Mouse (Mus musculus): ENCODE results near the gene Cstf2t. TPM values are rescaled to one million over a fixed set of nuclear protein-coding genes. Genes with fewer than 3 reads are reported as not detected.
A peak's percentile ranks its signal among the peaks of the same experiment; 100 is the strongest.

Cstf2t gene
- polyA plus RNA-seq, 1 experiment from 2014 or later, result 26.6 TPM

DNA sequence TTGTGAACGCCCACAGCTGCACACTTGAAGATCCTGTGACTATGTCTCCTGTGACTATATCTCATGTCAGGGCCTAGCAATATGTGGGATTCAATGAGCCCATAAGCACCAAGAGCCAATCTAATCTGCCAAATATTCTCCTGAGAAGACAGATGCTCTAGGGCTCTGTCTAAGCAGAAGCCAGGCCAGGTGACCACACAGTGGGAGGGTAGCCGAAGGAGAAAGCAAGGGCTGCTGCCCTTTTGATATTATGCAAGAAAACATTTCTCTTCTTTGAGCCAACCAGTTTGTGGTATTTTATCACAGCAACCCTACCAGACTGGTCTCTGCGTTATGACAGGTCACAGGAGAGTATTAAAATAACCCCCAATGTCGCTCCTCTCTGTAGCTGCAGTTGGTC, 6.5 kb upstream of the Cstf2t start:
- Histone ChIP-seq H3K9me3 (replicated peaks; ENCODE audit: control insufficient read depth, low read length) (no peaks in the 10 kb centered on the region), H3K4me3 (ENCODE audit: low read depth, low read length) (no peak overlapping the region), H3K36me3 (ENCODE audit: control insufficient read depth, insufficient read depth, low read length) (no peaks in the 10 kb centered on the region), H3K9ac (ENCODE audit: low read depth, low read length) (no peak overlapping the region), H3K27me3 (ENCODE audit: control insufficient read depth, insufficient read depth, low read length) (no peaks in the 10 kb centered on the region), H3K4me2 (no peak overlapping the region), H3K4me1 (ENCODE audit: control insufficient read depth, insufficient read depth, low read length) (peaks cover 6% of the 10 kb centered on the region), H3K27ac (ENCODE audit: low read depth, low read length) (no peak overlapping the region)
- no peak for ATAC-seq (replicated peaks; ENCODE audit: insufficient number of reproducible peaks, low FRiP score, low TSS enrichment)
- 74% methylated on average over 4 of the region's 4 CpGs for WGBS (ENCODE audit: insufficient replicate concordance)

GRCm38 (mm10) chr19:31078241-31078640, 4.4 kb upstream of the Cstf2t start:
- no peak overlapping the region for H3K27ac ChIP-seq (ENCODE audit: low read depth, low read length)
- no peaks in the 10 kb centered on the region for H3K9me3 ChIP-seq (replicated peaks; ENCODE audit: control insufficient read depth, low read length)
- ATAC-seq (replicated peaks; ENCODE audit: insufficient number of reproducible peaks, low FRiP score, low TSS enrichment), result no peak
- no peak overlapping the region for H3K9ac ChIP-seq (ENCODE audit: low read depth, low read length)
- H3K4me2 ChIP-seq, result no peak overlapping the region
- H3K4me3 ChIP-seq (ENCODE audit: low read depth, low read length), result no peak overlapping the region
- H3K27me3 ChIP-seq (ENCODE audit: control insufficient read depth, insufficient read depth, low read length), result no peaks in the 10 kb centered on the region
- H3K4me1 ChIP-seq (ENCODE audit: control insufficient read depth, insufficient read depth, low read length), result peaks cover 6% of the 10 kb centered on the region
- WGBS (ENCODE audit: insufficient replicate concordance), result 72% methylated on average over 3 of the region's 3 CpGs
- H3K36me3 ChIP-seq (ENCODE audit: control insufficient read depth, insufficient read depth, low read length), result no peaks in the 10 kb centered on the region

- H3K4me1 ChIP-seq (ENCODE audit: control insufficient read depth, insufficient read depth, low read length), result peaks cover 18% of the 10 kb centered on the region
- no peaks in the 10 kb centered on the region for H3K27me3 ChIP-seq (ENCODE audit: control insufficient read depth, insufficient read depth, low read length)
- 15% methylated on average over 7 of the region's 7 CpGs for WGBS (ENCODE audit: insufficient replicate concordance)
- ATAC-seq (replicated peaks; ENCODE audit: insufficient number of reproducible peaks, low FRiP score, low TSS enrichment), result no peak
- peak overlapping the region; percentile 83 for H3K4me3 ChIP-seq (ENCODE audit: low read depth, low read length)
- peak overlapping the region; percentile 29; the same call in 1 of the 2 replicates for H3K27ac ChIP-seq (ENCODE audit: low read depth, low read length)
- no peaks in the 10 kb centered on the region for H3K9me3 ChIP-seq (replicated peaks; ENCODE audit: control insufficient read depth, low read length)
- peaks cover 12% of the 10 kb centered on the region for H3K36me3 ChIP-seq (ENCODE audit: control insufficient read depth, insufficient read depth, low read length)
- peak overlapping the region; percentile 74 for H3K4me2 ChIP-seq
- peak overlapping the region; percentile 61; the same call in 1 of the 2 replicates for H3K9ac ChIP-seq (ENCODE audit: low read depth, low read length)
Measured at GRCm38 (mm10) chr19:31082226-31082625, 411 bp upstream of the Cstf2t start.

- Histone ChIP-seq H3K27ac (ENCODE audit: low read depth, low read length) (no peak overlapping the region), H3K9me3 (replicated peaks; ENCODE audit: control insufficient read depth, low read length) (no peaks in the 10 kb centered on the region), H3K27me3 (ENCODE audit: control insufficient read depth, insufficient read depth, low read length) (no peaks in the 10 kb centered on the region), H3K36me3 (ENCODE audit: control insufficient read depth, insufficient read depth, low read length) (peaks cover 12% of the 10 kb centered on the region), H3K4me2 (peak overlapping the region; percentile 93), H3K9ac (ENCODE audit: low read depth, low read length) (peak overlapping the region; percentile 92), H3K4me3 (ENCODE audit: low read depth, low read length) (peak overlapping the region; percentile 83), H3K4me1 (ENCODE audit: control insufficient read depth, insufficient read depth, low read length) (peaks cover 18% of the 10 kb centered on the region)
- 92% methylated on average over 8 of the region's 8 CpGs for WGBS (ENCODE audit: insufficient replicate concordance)
- ATAC-seq (replicated peaks; ENCODE audit: insufficient number of reproducible peaks, low FRiP score, low TSS enrichment), result no peak
Measured at GRCm38 (mm10) chr19:31083761-31084160, 1.1 kb downstream of the Cstf2t start.

DNA sequence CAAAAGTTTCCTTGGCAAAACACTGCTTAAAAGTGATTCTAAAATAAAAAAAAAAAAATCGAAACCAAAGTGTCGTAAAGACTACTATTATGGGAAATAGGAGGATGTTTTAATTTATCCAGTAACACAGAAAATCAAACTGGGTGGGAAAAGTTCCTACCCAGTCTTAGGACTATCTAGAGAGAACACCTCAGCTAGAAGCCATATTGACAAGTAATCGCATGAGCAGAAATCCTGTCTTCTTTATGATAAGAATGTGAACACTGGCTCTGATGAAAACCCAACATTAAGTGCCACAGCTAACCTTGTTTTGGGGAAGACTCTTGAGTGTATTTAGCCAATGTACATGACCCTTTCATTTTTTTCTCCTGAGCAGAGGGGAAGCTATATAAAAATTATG, 15.2 kb downstream of the Cstf2t start:
- no peak overlapping the region for H3K9ac ChIP-seq (ENCODE audit: low read depth, low read length)
- H3K4me1 ChIP-seq (ENCODE audit: control insufficient read depth, insufficient read depth, low read length), result 0 out of 2 replicates have a peak, but pooled peaks cover 2% of the 10 kb centered on the region
- H3K27me3 ChIP-seq (ENCODE audit: control insufficient read depth, insufficient read depth, low read length), result no peaks in the 10 kb centered on the region
- no peaks in the 10 kb centered on the region for H3K9me3 ChIP-seq (replicated peaks; ENCODE audit: control insufficient read depth, low read length)
- no peaks in the 10 kb centered on the region for H3K36me3 ChIP-seq (ENCODE audit: control insufficient read depth, insufficient read depth, low read length)
- H3K27ac ChIP-seq (ENCODE audit: low read depth, low read length), result no peak overlapping the region
- H3K4me2 ChIP-seq, result no peak overlapping the region
- ATAC-seq (replicated peaks; ENCODE audit: insufficient number of reproducible peaks, low FRiP score, low TSS enrichment), result no peak
- 55% methylated on average over 3 of the region's 3 CpGs for WGBS (ENCODE audit: insufficient replicate concordance)
- no peak overlapping the region for H3K4me3 ChIP-seq (ENCODE audit: low read depth, low read length)

GRCm38 (mm10) chr19:31099369-31099768, 16.7 kb downstream of the Cstf2t start:
- Histone ChIP-seq H3K27me3 (ENCODE audit: control insufficient read depth, insufficient read depth, low read length) (no peaks in the 10 kb centered on the region), H3K9me3 (replicated peaks; ENCODE audit: control insufficient read depth, low read length) (no peaks in the 10 kb centered on the region), H3K36me3 (ENCODE audit: control insufficient read depth, insufficient read depth, low read length) (no peaks in the 10 kb centered on the region), H3K9ac (ENCODE audit: low read depth, low read length) (no peak overlapping the region), H3K4me2 (no peak overlapping the region), H3K27ac (ENCODE audit: low read depth, low read length) (no peak overlapping the region), H3K4me3 (ENCODE audit: low read depth, low read length) (no peak overlapping the region), H3K4me1 (ENCODE audit: control insufficient read depth, insufficient read depth, low read length) (0 out of 2 replicates have a peak, but pooled peaks cover 2% of the 10 kb centered on the region)
- no peak for ATAC-seq (replicated peaks; ENCODE audit: insufficient number of reproducible peaks, low FRiP score, low TSS enrichment)
- 33% methylated on average over 3 of the region's 3 CpGs for WGBS (ENCODE audit: insufficient replicate concordance)

DNA sequence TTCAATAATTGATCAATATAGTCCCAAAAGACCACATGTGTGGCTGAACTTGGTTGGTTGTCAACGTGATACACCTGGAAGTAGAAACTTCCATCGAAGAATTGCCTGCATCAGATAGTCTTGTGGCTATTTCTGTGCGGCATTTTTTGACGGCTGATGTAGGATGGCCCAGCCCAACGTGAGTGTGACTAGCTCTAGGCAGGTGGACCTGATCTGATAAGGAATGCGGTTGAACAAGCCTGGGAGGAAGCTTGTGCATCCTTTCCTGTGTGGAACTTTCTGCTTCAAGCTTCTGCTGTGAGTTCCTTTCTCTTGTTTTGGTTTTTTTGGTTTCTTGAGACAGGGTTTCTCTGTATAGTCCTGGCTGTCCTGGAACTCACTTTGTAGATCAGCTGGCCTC, 22.1 kb downstream of the Cstf2t start:
- H3K4me3 ChIP-seq (ENCODE audit: low read depth, low read length), result no peak overlapping the region
- ATAC-seq (replicated peaks; ENCODE audit: insufficient number of reproducible peaks, low FRiP score, low TSS enrichment), result no peak
- no peaks in the 10 kb centered on the region for H3K9me3 ChIP-seq (replicated peaks; ENCODE audit: control insufficient read depth, low read length)
- no peak overlapping the region for H3K9ac ChIP-seq (ENCODE audit: low read depth, low read length)
- no peak overlapping the region for H3K27ac ChIP-seq (ENCODE audit: low read depth, low read length)
- WGBS (ENCODE audit: insufficient replicate concordance), result 61% methylated on average over 6 of the region's 6 CpGs
- H3K27me3 ChIP-seq (ENCODE audit: control insufficient read depth, insufficient read depth, low read length), result no peaks in the 10 kb centered on the region
- H3K4me1 ChIP-seq (ENCODE audit: control insufficient read depth, insufficient read depth, low read length), result peaks cover 3% of the 10 kb centered on the region; the same call in 1 of the 2 replicates
- no peak overlapping the region for H3K4me2 ChIP-seq
- no peaks in the 10 kb centered on the region for H3K36me3 ChIP-seq (ENCODE audit: control insufficient read depth, insufficient read depth, low read length)

DNA sequence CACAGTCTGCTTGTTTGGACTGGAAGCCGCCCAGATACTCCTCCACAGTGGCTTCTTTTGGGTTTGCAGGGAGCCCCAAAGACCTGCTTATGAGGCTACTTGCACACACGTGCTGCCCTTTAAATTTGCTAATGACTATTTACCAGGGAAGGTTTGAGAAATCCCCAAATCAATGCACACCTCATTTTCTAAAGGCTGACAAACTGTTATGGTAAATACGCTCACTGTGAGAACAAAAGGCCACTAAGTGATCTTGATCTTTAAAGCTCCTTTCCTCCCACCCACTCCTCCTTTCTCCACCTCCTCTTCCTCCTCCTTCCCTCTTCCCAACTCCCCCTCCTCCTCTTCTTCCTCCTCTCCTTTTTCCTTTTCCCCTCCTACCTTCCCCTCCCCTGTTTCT, 23.4 kb downstream of the Cstf2t start:
- no peak for ATAC-seq (replicated peaks; ENCODE audit: insufficient number of reproducible peaks, low FRiP score, low TSS enrichment)
- no peaks in the 10 kb centered on the region for H3K27me3 ChIP-seq (ENCODE audit: control insufficient read depth, insufficient read depth, low read length)
- no peak overlapping the region for H3K9ac ChIP-seq (ENCODE audit: low read depth, low read length)
- no peak overlapping the region for H3K27ac ChIP-seq (ENCODE audit: low read depth, low read length)
- peaks cover 3% of the 10 kb centered on the region; the same call in 1 of the 2 replicates for H3K4me1 ChIP-seq (ENCODE audit: control insufficient read depth, insufficient read depth, low read length)
- H3K4me2 ChIP-seq, result no peak overlapping the region
- H3K9me3 ChIP-seq (replicated peaks; ENCODE audit: control insufficient read depth, low read length), result no peaks in the 10 kb centered on the region
- 47% methylated on average over 3 of the region's 3 CpGs for WGBS (ENCODE audit: insufficient replicate concordance)
- no peak overlapping the region for H3K4me3 ChIP-seq (ENCODE audit: low read depth, low read length)
- H3K36me3 ChIP-seq (ENCODE audit: control insufficient read depth, insufficient read depth, low read length), result no peaks in the 10 kb centered on the region

DNA sequence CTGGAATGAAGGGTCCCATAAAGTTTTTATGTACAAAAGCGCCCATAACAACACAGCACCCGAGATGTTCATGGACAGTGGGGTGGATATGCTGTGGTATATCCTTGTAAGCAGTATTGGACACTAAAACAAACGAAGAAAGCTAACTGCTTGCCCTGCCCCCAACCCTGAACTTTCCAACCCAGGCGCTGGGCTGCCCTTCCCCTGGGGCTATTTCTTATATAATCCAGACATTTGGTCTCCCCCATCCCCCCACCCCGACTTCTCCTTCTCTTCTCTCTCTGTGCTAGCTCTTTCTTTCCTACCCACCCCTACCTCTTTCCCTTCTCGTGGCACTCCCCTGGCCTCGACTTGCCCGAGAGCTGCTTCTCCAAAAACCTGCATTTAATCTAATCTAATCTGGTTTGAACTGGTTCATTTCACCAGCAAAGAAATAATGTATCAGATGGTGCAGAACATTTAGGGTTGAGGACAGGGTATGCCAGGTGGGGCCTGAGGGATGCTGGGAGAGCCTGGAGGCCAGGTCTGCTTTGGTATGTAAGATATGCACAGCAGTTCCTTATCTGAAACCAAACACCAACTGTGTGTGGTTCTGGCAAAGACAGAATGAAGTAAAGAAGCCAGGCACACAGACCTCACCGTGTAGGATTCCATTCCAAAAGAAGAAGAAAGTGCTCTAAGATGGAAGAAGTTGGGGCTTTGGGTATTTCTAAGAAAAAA, 24.4 kb downstream of the Cstf2t start:
- Histone ChIP-seq H3K4me2 (no peak overlapping the region), H3K9me3 (replicated peaks; ENCODE audit: control insufficient read depth, low read length) (no peaks in the 10 kb centered on the region), H3K4me3 (ENCODE audit: low read depth, low read length) (no peak overlapping the region), H3K27ac (ENCODE audit: low read depth, low read length) (no peak overlapping the region), H3K9ac (ENCODE audit: low read depth, low read length) (no peak overlapping the region), H3K4me1 (ENCODE audit: control insufficient read depth, insufficient read depth, low read length) (peaks cover 3% of the 10 kb centered on the region; the same call in 1 of the 2 replicates), H3K36me3 (ENCODE audit: control insufficient read depth, insufficient read depth, low read length) (no peaks in the 10 kb centered on the region), H3K27me3 (ENCODE audit: control insufficient read depth, insufficient read depth, low read length) (no peaks in the 10 kb centered on the region)
- WGBS (ENCODE audit: insufficient replicate concordance), result 13% methylated on average over 9 of the region's 9 CpGs
- ATAC-seq (replicated peaks; ENCODE audit: insufficient number of reproducible peaks, low FRiP score, low TSS enrichment), result no peak

Measured in heart, embryonic 11.5 days (tissue).